7 mouse cellular contexts compared by ENCODE assay signal in genomic region chr14:31531506-31532148, GRCm38 (mm10). TPM values are rescaled to one million over a fixed set of nuclear protein-coding genes. Genes with fewer than 3 reads are reported as not detected.
DNase-seq lines count a peak whose midpoint lies in the region; ATAC-seq lines count a peak whose summit lies in the region.

No protein-coding gene starts in this region.

- H3K4me3 ChIP-seq in heart, embryonic 15.5 days = no peak overlapping the region
- no peak overlapping the region for H3K4me3 ChIP-seq in limb, embryonic 12.5 days (replicated peaks)

- 0 out of 2 replicates have a peak, but pooled peaks cover 2% of the 10 kb centered on the region for H3K4me1 ChIP-seq in heart, embryonic 15.5 days (replicated peaks)
- H3K4me1 ChIP-seq in limb, embryonic 12.5 days (replicated peaks) = peaks cover 6% of the 10 kb centered on the region; the same call in 1 of the 2 replicates

- H3K36me3 ChIP-seq in heart, embryonic 15.5 days = no peaks in the 10 kb centered on the region; the same call in 1 of the 2 replicates
- no peaks in the 10 kb centered on the region for H3K36me3 ChIP-seq in limb, embryonic 12.5 days

- H3K27ac ChIP-seq in heart, embryonic 15.5 days = peak overlapping the region; percentile 16; the same call in 1 of the 2 replicates
- peak overlapping the region; percentile 62 for H3K27ac ChIP-seq in limb, embryonic 12.5 days

- 50% methylated on average over 12 of the region's 12 CpGs for WGBS in heart, embryonic 15.5 days
- WGBS in limb, embryonic 12.5 days = 55% methylated on average over 12 of the region's 12 CpGs

- no peak overlapping the region for H3K9ac ChIP-seq in heart, embryonic 15.5 days
- H3K9ac ChIP-seq in limb, embryonic 12.5 days (replicated peaks) = no peak overlapping the region

- ATAC-seq in heart, embryonic 15.5 days (replicated peaks; ENCODE audit: insufficient number of reproducible peaks, insufficient read depth, low FRiP score, low read depth) = 0 out of 2 replicates have a peak, but pooled peaks have one; percentile 31
- ATAC-seq in limb, embryonic 12.5 days (ENCODE audit: insufficient number of reproducible peaks, insufficient read depth, low FRiP score, low TSS enrichment, low read depth) = no peak

- DNase-seq in c-Kit-positive CD71-negative TER-119-negative erythroid progenitor cells, embryonic 14.5 days (ENCODE audit: low read depth) = peak; percentile 29
- DNase-seq in spleen, adult 18-20 months = peak; percentile 54 to 62
- DNase-seq in urinary bladder, postnatal 10 days (ENCODE audit: low spot score) = no peak
- no peak for DNase-seq in urinary bladder, postnatal 25 days (ENCODE audit: low spot score)
- no peak for DNase-seq in layer of hippocampus, postnatal 25 days (ENCODE audit: extremely low spot score in 1 of 2, low spot score in 1 of 2)

- H3K9me3 ChIP-seq in heart, embryonic 15.5 days (replicated peaks) = no peaks in the 10 kb centered on the region
- H3K9me3 ChIP-seq in limb, embryonic 12.5 days = no peaks in the 10 kb centered on the region

- H3K27me3 ChIP-seq in heart, embryonic 15.5 days = no peaks in the 10 kb centered on the region
- H3K27me3 ChIP-seq in limb, embryonic 12.5 days = no peaks in the 10 kb centered on the region

- no peak overlapping the region for H3K4me2 ChIP-seq in heart, embryonic 15.5 days
- no peak overlapping the region for H3K4me2 ChIP-seq in limb, embryonic 12.5 days

RNA-seq across cellular contexts. Expression of gene Mettl6, which starts 36.8 kb away (rescaled TPM):
- 34.1 and 38.4 TPM in 2 replicates for polyA plus RNA-seq in heart, embryonic 15.5 days (2015; fragmentation: Nextera tagmentation; extraction: Ambion mirVana)
- polyA plus RNA-seq in limb, embryonic 12.5 days (2016; fragmentation: Nextera tagmentation; extraction: Ambion mirVana) = 85.1 and 89.2 TPM in 2 replicates
- 10 to 100 TPM; 27.2 to 28.6 TPM for total RNA-seq in layer of hippocampus, postnatal 25 days (2021)

RNA-seq across cellular contexts. Expression of gene Eaf1, which starts 37.4 kb away (rescaled TPM):
- 10.1 and 13.6 TPM in 2 replicates for polyA plus RNA-seq in heart, embryonic 15.5 days (2015; fragmentation: Nextera tagmentation; extraction: Ambion mirVana)
- 29.4 and 30.1 TPM in 2 replicates for polyA plus RNA-seq in limb, embryonic 12.5 days (2016; fragmentation: Nextera tagmentation; extraction: Ambion mirVana)
- 10 to 100 TPM; 12.6 to 15.4 TPM for total RNA-seq in layer of hippocampus, postnatal 25 days (2021)

RNA-seq across cellular contexts. Expression of gene Colq, which starts 59.5 kb away (rescaled TPM):
- 11.1 and 13.5 TPM in 2 replicates for polyA plus RNA-seq in heart, embryonic 15.5 days (2015; fragmentation: Nextera tagmentation; extraction: Ambion mirVana)
- polyA plus RNA-seq in limb, embryonic 12.5 days (2016; fragmentation: Nextera tagmentation; extraction: Ambion mirVana) = 1.2 and 2.0 TPM in 2 replicates
- under 1 TPM; 0.54 to 0.75 TPM for total RNA-seq in layer of hippocampus, postnatal 25 days (2021)

Comparison
In these comparisons a context has a peak if more than half of its experiments do, and no peak if none do; other contexts are left out.
1. DNase-seq: peak in c-Kit-positive CD71-negative TER-119-negative erythroid progenitor cells, embryonic 14.5 days (single experiment) and spleen, adult 18-20 months (2 of 2); none in urinary bladder, postnatal 10 days (single experiment), urinary bladder, postnatal 25 days (single experiment) and layer of hippocampus, postnatal 25 days (0 of 2).